Mouse (Mus musculus): ENCODE measurements around the gene Ptpn21.

The Ptpn21 gene

DNA sequence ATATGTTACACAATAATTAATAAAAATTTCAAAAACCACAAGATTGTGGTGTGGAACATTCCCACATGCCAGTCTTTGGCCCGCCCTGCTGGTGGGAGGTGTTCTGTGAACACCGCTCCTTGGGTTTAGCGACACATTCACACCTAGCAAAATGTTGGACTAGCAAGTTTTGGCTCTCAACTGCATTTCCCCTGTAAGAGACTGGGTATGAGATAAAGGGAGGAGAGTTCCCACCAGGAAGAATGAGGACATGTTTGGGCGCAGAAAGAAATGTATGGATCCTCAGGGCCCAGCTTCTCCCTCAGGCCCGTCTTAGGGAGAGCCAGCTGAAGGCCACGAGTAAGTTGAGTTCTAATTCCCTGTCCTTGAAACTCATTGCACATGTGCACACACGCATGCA is 74.6 kb downstream of the Ptpn21 start:
- DNase-seq (ENCODE audit: low spot score): no peak

DNA sequence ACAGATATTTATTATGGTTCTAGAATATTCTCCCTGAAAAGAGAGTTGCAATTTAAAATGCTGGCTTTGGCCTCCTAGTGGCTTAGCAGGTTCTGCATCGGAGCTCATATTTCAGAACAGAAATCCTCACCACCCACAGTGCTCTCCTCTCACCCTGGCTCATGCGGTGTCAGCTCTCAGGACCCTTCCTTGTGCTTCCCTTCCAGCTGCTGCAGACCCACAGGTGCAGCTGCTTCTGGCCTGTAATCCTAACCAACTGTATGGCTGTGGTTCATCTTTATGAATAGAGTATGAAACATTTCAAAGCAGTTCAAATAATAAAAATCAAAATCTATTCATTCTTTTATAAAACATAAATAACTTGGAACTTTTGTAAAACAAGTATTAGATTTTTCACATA is 80.3 kb downstream of the Ptpn21 start:
- DNase-seq (ENCODE audit: low spot score): no peak

DNA sequence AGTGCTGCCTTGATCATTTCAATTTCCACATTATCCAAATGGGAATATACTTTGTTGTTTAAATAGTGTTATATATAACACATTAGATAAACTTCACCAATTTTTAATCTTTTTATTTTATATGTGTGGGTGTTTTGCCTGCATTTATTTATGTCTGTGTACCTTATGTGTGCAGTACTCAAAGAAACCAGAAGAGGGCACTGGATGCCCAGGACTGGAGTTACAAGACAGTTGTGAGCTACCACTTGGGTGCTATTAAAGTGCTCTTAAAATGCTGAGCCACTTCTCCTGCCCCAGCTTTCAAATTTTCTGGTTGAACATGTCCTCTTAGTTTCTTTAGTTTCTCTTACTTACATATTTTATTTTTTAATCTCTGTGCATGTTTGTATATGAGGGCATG is 92.4 kb downstream of the Ptpn21 start:
- DNase-seq (ENCODE audit: low spot score): no peak

DNA sequence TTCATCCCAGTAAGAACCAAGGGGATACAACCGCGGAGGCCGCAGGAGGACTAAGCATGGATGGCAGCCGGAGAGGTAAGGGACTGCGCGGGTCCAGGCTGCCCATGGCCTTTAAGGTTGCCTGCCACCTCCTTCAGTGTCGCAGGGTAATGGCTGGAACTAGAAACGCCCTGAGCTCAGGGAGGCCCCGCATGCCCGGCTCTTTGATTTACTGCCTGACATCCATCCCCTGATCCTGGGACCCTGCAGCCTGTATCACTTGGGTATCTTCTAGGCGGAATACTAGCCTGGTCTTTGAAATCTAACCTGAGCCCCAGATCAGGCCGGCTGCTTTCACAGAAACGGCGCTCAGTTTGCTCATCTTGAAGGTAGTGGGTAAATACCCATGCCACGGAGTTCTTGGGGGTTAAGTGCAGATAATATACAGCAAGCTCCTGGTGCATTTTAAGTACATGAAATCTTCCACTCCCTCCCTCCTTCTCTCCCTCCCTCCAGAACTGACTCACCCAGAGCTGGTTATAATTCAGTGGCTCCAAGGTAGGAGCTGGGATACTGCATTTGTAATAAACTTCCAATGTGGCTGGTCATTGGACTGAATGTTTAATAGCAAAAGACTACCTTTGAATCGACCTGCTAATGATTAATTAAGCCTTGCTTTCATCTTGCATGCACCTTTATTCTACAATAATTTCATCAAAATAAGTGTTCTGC is 108.8 kb downstream of the Ptpn21 start:
- no peak for DNase-seq (ENCODE audit: low spot score)

DNA sequence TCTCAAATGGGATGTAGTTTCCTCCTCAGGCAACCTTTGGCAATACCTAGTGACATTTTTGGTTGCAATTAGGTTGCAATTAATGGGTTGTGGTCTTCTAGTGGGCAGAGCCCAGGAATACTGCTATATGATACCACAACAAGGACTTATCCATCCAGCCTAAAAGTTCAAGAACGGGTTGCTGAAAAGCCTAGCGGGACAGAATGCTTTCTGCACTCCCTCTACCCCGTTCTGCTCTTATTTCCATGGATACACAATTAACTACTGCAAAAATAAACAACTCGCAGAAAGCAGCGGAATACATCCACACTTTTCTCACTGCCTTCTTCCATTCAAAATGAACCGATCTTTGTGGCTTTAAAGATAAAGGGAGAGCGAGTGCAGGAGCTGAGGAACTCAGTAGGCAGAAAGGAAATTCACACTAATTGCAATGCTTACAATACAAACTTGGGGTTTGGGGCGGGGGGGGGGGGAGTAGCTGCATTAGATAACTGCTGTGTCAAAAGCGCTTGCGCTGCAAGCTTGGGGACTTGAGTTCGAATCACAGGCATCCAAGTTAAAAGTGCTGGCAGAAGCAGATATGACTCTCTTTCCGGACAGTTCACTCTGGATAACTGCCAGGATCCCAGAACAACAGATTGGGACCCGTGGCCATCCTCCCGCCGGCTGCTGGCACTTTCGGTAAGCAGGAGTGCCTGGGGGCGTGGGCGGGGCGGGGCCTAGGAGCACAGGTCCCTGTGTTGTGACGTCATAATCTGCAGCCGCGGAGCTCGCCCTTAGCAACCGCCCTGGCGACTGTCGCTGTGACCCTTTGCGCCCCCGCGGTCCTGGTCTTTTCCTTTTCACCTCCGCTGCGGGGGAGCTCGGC is 109.6 kb downstream of the Ptpn21 start, which contains the start of gene Spata7:
TSS of gene Spata7 (plus strand) at position 766 of the 868 bp plus-strand sequence.
- DNase-seq (ENCODE audit: low spot score): peak; percentile 72
